In the genomic region with DNA sequence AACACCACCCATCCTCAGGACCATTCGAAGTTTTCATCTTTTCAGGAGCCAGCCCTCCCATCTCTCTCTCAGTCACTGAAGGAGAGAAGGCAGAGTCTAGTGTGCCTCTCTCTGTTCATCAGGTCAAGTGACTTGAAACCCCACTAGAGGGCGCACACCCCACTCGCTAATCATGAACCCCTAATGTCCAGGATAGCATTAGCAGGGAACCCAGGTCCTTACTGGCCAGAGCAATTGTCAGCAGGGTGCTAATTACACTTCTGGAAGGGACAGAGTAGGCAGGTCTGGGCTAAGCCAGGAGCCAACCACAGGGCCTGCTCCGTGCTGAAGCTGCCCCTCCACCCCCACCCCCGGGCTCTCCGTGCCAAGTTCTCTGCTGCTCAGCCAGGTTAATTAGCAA, we compare ENCODE assay signal across 8 mouse cellular contexts.
DNase-seq lines count a peak whose midpoint lies in the region; ATAC-seq lines count a peak whose summit lies in the region.

No protein-coding gene starts in this region.

- no peak overlapping the region for H3K9ac ChIP-seq in forebrain, embryonic 15.5 days (replicated peaks)
- H3K9ac ChIP-seq in hindbrain, embryonic 16.5 days (ENCODE audit: low read depth, low read length): peak overlapping the region; percentile 33

- H3K36me3 ChIP-seq in forebrain, embryonic 15.5 days: no peaks in the 10 kb centered on the region
- no peaks in the 10 kb centered on the region for H3K36me3 ChIP-seq in hindbrain, embryonic 16.5 days (ENCODE audit: control insufficient read depth, insufficient read depth, low read length)
- no peaks in the 10 kb centered on the region for H3K36me3 ChIP-seq in midbrain, embryonic 10.5 days

- H3K4me2 ChIP-seq in forebrain, embryonic 15.5 days (replicated peaks): peak overlapping the region; percentile 42
- H3K4me2 ChIP-seq in hindbrain, embryonic 16.5 days (ENCODE audit: low read length): peak overlapping the region; percentile 34

- no peaks in the 10 kb centered on the region for H3K9me3 ChIP-seq in forebrain, embryonic 15.5 days
- H3K9me3 ChIP-seq in hindbrain, embryonic 16.5 days (ENCODE audit: control insufficient read depth, low read length): no peaks in the 10 kb centered on the region
- H3K9me3 ChIP-seq in midbrain, embryonic 10.5 days (replicated peaks): no peaks in the 10 kb centered on the region

- peaks cover 23% of the 10 kb centered on the region for H3K4me1 ChIP-seq in forebrain, embryonic 15.5 days
- peaks cover 13% of the 10 kb centered on the region for H3K4me1 ChIP-seq in hindbrain, embryonic 16.5 days (ENCODE audit: control insufficient read depth, insufficient read depth, low read depth, low read length)
- peaks cover 18% of the 10 kb centered on the region for H3K4me1 ChIP-seq in midbrain, embryonic 10.5 days

- 3% methylated on average over 6 of the region's 6 CpGs for WGBS in forebrain, embryonic 15.5 days
- 7% methylated on average over 6 of the region's 6 CpGs for WGBS in hindbrain, embryonic 16.5 days
- 11% methylated on average over 6 of the region's 6 CpGs for WGBS in midbrain, embryonic 10.5 days

- peak overlapping the region; percentile 19 for H3K4me3 ChIP-seq in forebrain, embryonic 15.5 days
- no peak overlapping the region for H3K4me3 ChIP-seq in hindbrain, embryonic 16.5 days (ENCODE audit: low read length)
- peak overlapping the region; percentile 35 for H3K4me3 ChIP-seq in midbrain, embryonic 10.5 days

- no peaks in the 10 kb centered on the region for H3K27me3 ChIP-seq in forebrain, embryonic 15.5 days
- no peaks in the 10 kb centered on the region for H3K27me3 ChIP-seq in hindbrain, embryonic 16.5 days (replicated peaks; ENCODE audit: control insufficient read depth, insufficient read depth, low read length)
- peaks cover 20% of the 10 kb centered on the region; the same call in 1 of the 2 replicates for H3K27me3 ChIP-seq in midbrain, embryonic 10.5 days (ENCODE audit: low read depth, poor library complexity, severe bottlenecking)

- peak; percentile 78 for ATAC-seq in forebrain, embryonic 15.5 days (replicated peaks)
- ATAC-seq in hindbrain, embryonic 16.5 days: peak; percentile 88

- H3K27ac ChIP-seq in forebrain, embryonic 15.5 days (replicated peaks): no peak overlapping the region
- peak overlapping the region; percentile 42; the same call in 1 of the 2 replicates for H3K27ac ChIP-seq in hindbrain, embryonic 16.5 days (ENCODE audit: low read depth, low read length)
- 0 out of 2 replicates have a peak overlapping the region, but pooled peaks have one; percentile 38 for H3K27ac ChIP-seq in midbrain, embryonic 10.5 days (replicated peaks)

- intact Hi-C loops in left cerebral cortex, postnatal 10 days (cut with DNase I): no loop called here

- DNase-seq in gastrocnemius, adult 18-20 months (ENCODE audit: low spot score): peak; percentile 9
- no peak for DNase-seq in gastrocnemius, postnatal 25 days
- peak; percentile 84 to 86 for DNase-seq in cerebellum, adult 18-20 months
- DNase-seq in left cerebral cortex, postnatal 10 days (ENCODE audit: extremely low spot score in 1 of 2, low spot score in 2 of 2): peak; percentile 58 to 71
- peak; percentile 66 for DNase-seq in midbrain, embryonic 10.5 days (ENCODE audit: low spot score)
- DNase-seq in skeletal muscle tissue, adult 2 months (ENCODE audit: low read depth, low spot score): peak; percentile 10
